Mouse (Mus musculus): ENCODE measurements around the gene Olfr453. TPM values are rescaled to one million over a fixed set of nuclear protein-coding genes. Genes with fewer than 3 reads are reported as not detected.

The Olfr453 gene
- not detected for polyA plus RNA-seq (2014; fragmentation: Illumina TruSeq; extraction: RNeasy Lipid Tissue Mini Kit (QIAGEN cat#74804); ENCODE audit: low read depth, low replicate concordance)

GRCm38 (mm10) chr6:42739071-42739470, at the start of gene Olfr453:
Gene Olfr453 (plus strand): TSS chr6:42739371.

DNA sequence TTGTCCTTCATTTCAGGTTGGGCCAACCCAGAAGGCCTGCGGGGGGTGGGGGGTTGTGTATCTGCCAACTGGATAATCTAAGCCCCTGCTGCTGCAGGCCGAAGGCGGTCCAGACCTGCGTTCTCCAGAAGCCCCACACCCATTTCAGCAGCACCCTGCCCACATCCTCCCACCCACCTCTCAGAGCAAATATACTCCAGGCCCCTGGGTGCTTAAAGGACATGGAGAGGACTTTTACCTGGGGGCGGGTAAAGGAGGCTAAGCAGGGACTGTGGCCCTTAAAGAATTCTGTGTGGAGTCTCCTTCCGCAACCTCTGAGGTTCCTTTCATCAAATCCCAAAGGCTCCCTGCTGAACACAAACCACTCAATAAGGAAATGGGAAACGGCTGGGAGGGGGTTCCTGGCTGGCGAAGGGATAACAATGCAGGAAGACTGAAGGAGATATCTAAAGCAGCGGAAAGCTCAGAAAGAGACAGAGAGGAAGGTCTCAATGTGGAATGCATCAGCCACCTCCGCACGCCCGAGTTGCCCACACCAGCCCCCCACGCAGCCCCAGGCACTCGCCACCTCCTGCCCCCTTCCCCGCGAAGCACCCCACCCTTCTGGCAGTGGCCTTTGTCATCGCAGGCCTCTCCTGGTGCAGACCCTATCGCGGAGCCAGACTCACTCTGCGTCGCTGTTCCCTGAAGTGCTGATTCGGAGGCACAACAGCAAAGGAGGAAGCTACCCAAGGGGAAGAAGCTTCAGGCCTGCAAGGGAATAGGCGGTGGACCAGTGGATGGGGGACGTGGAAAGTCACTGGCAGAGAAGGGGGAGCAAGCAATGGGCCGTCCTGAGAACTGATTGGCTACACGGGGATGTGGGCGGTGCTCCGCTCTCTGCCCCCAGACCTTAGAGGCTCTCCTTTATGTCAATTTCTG, 29.6 kb upstream of the Olfr453 start, which contains the start of gene Tcaf1:
TSS of gene Tcaf1 (minus strand) at position 798 of the 921 bp plus-strand sequence.

GRCm38 (mm10) chr6:42756104-42756503, 16.9 kb downstream of the Olfr453 start, which contains the start of gene Olfr38:
Gene Olfr38 (plus strand): TSS chr6:42756404.

GRCm38 (mm10) chr6:42784793-42785192, 45.6 kb downstream of the Olfr453 start, which contains the start of gene Olfr452:
Gene Olfr452 (plus strand): TSS chr6:42785093.

Other genes starting within 250 kb of the Olfr453 start
- not detected for gene Olfr455, start 191.8 kb upstream of the Olfr453 start, polyA plus RNA-seq (2014; fragmentation: Illumina TruSeq; extraction: RNeasy Lipid Tissue Mini Kit (QIAGEN cat#74804); ENCODE audit: low read depth, low replicate concordance)
- not detected for gene Tcaf3, start 141.7 kb upstream of the Olfr453 start, polyA plus RNA-seq (2014; fragmentation: Illumina TruSeq; extraction: RNeasy Lipid Tissue Mini Kit (QIAGEN cat#74804); ENCODE audit: low read depth, low replicate concordance)
- 5.6 TPM for gene Tcaf2, start 94.1 kb upstream of the Olfr453 start, polyA plus RNA-seq (2014; fragmentation: Illumina TruSeq; extraction: RNeasy Lipid Tissue Mini Kit (QIAGEN cat#74804); ENCODE audit: low read depth, low replicate concordance)
- gene Tcaf1, start 29.3 kb upstream of the Olfr453 start, polyA plus RNA-seq (2014; fragmentation: Illumina TruSeq; extraction: RNeasy Lipid Tissue Mini Kit (QIAGEN cat#74804); ENCODE audit: low read depth, low replicate concordance) = 35.3 TPM
- not detected for gene Olfr38, start 17.0 kb downstream of the Olfr453 start, polyA plus RNA-seq (2014; fragmentation: Illumina TruSeq; extraction: RNeasy Lipid Tissue Mini Kit (QIAGEN cat#74804); ENCODE audit: low read depth, low replicate concordance)
- gene Olfr452, start 45.7 kb downstream of the Olfr453 start, polyA plus RNA-seq (2014; fragmentation: Illumina TruSeq; extraction: RNeasy Lipid Tissue Mini Kit (QIAGEN cat#74804); ENCODE audit: low read depth, low replicate concordance) = not detected
- not detected for gene Olfr450, start 72.6 kb downstream of the Olfr453 start, polyA plus RNA-seq (2014; fragmentation: Illumina TruSeq; extraction: RNeasy Lipid Tissue Mini Kit (QIAGEN cat#74804); ENCODE audit: low read depth, low replicate concordance)
- gene Olfr449, start 95.0 kb downstream of the Olfr453 start, polyA plus RNA-seq (2014; fragmentation: Illumina TruSeq; extraction: RNeasy Lipid Tissue Mini Kit (QIAGEN cat#74804); ENCODE audit: low read depth, low replicate concordance) = not detected
- gene Olfr448, start 151.1 kb downstream of the Olfr453 start, polyA plus RNA-seq (2014; fragmentation: Illumina TruSeq; extraction: RNeasy Lipid Tissue Mini Kit (QIAGEN cat#74804); ENCODE audit: low read depth, low replicate concordance) = not detected
- not detected for gene Olfr447, start 169.5 kb downstream of the Olfr453 start, polyA plus RNA-seq (2014; fragmentation: Illumina TruSeq; extraction: RNeasy Lipid Tissue Mini Kit (QIAGEN cat#74804); ENCODE audit: low read depth, low replicate concordance)
- gene Olfr446, start 182.0 kb downstream of the Olfr453 start, polyA plus RNA-seq (2014; fragmentation: Illumina TruSeq; extraction: RNeasy Lipid Tissue Mini Kit (QIAGEN cat#74804); ENCODE audit: low read depth, low replicate concordance) = not detected
- not detected for gene Olfr444, start 209.7 kb downstream of the Olfr453 start, polyA plus RNA-seq (2014; fragmentation: Illumina TruSeq; extraction: RNeasy Lipid Tissue Mini Kit (QIAGEN cat#74804); ENCODE audit: low read depth, low replicate concordance)

Data from adipose tissue, adult 10 weeks (tissue).